Mouse (Mus musculus) ES-Bruce4 (cell line): ENCODE measurements around the gene Akr1b7.

Experiments
- CTCF ChIP-seq: IDR thresholded peaks from one replicate; pipeline ENCODE4 v1.8.1; 2011; ENCODE audit warnings: low read depth, low read length
- EP300 ChIP-seq: IDR thresholded peaks from 2 replicates; pipeline ENCODE4 v1.6.1; 2011; ENCODE audit warnings: low read depth, low read length; ENCODE audit not compliant: insufficient read depth
- POLR2A ChIP-seq: IDR thresholded peaks from one replicate; pipeline ENCODE4 v1.8.1; 2011; ENCODE audit warnings: low read length; ENCODE audit not compliant: insufficient read depth

DNA sequence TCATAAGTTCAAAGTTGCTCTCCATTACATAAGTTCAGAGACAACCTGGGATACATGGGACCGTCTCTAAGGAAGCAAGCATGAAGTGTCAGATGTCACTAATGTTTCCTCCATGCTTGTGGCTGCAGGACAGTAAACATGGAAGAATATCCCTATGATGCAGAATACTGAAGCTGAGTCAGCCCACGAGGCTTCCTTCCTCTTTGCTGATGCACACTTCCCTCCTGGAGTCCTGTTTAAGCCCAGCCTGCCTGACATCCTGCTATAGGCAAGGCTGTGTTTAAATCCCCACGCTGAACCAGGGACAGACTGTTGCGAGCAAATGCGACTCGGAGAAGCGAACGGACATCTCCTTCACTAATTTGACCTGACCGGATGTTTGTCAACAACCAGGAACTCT lies 44.1 kb upstream of the Akr1b7 start:
- TF ChIP-seq CTCF (no peak), POLR2A (no peak), EP300 (no peak)
